Mouse (Mus musculus) embryonic fibroblast, embryonic 13.5 days (primary cell): ENCODE measurements around the gene Mmp19.

Experiments
- CTCF ChIP-seq: IDR thresholded peaks from 2 replicates; pipeline ENCODE4 v1.5.1; 2011; ENCODE audit warnings: mild to moderate bottlenecking, control low read depth, low read length, moderate library complexity, borderline replicate concordance; ENCODE audit not compliant: insufficient read depth
- POLR2A ChIP-seq: IDR thresholded peaks from 2 replicates; pipeline ENCODE4 v1.6.1; 2011; ENCODE audit warnings: low read depth, mild to moderate bottlenecking, control low read depth, low read length, moderate library complexity

- TF ChIP-seq CTCF (no peak), POLR2A (peak; percentile 67)
Measured at GRCm38 (mm10) chr10:128803771-128804270, 13.1 kb downstream of the Mmp19 start, which contains the start of gene Dnajc14.
